Mouse (Mus musculus) MEL (cell line): ENCODE data around the gene Bag6.

ENCODE experiments used
- MAFK ChIP-seq: IDR thresholded peaks from 2 replicates; pipeline ENCODE4 v1.6.1; 2011; ENCODE audit warnings: low read depth, mild to moderate bottlenecking, low read length, improper control_type of control experiment, borderline replicate concordance
- ZC3H11A ChIP-seq: IDR thresholded peaks from 2 replicates; pipeline ENCODE4 v1.6.1; 2012; ENCODE audit warnings: low read depth, mild to moderate bottlenecking, inconsistent platforms, low read length, improper control_type of control experiment

GRCm38 (mm10) chr17:35158850-35159593, 24.0 kb downstream of the Bag6 start:
- TF ChIP-seq ZC3H11A (no peak), MAFK (no peak)
